Mouse (Mus musculus): ENCODE measurements at regions not wholly inside any gene's neighbourhood (a gene's known extent, or its start where the extent isn't known, plus 50 kb on each side); places are given as distances from the start of the nearest gene placed in this dataset.
A peak's percentile ranks its signal among the peaks of the same experiment; 100 is the strongest.

DNA sequence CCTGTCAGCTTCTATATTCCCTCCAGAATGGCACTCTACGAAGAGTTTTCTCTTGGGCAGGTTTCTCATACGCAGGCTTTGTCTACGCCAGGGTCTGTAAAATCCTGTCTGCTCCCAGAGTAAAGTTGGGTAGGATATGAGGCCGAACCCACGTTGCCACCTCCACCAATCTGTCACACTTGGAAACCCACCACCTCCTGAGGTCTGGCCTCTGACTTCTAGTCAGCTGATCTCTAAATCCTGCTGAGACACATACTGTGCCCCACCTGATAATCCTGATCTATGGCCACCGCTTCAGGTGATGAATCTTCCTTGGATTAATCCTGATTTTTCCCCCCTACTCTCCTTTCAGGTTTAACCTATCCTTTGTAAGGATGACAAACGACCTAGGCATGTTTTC lies 529.2 kb upstream of the Adam5 start:
- intact Hi-C loops (cut with DNase I), result no loop called here
- no peak for DNase-seq (ENCODE audit: extremely low spot score in 1 of 2, low spot score in 2 of 2)

GRCm38 (mm10) chr8:25348003-25348683 lies 524.0 kb upstream of the Adam5 start:
- intact Hi-C loops (cut with DNase I), result no loop called here
- DNase-seq (ENCODE audit: extremely low spot score in 1 of 2, low spot score in 2 of 2), result no peak

DNA sequence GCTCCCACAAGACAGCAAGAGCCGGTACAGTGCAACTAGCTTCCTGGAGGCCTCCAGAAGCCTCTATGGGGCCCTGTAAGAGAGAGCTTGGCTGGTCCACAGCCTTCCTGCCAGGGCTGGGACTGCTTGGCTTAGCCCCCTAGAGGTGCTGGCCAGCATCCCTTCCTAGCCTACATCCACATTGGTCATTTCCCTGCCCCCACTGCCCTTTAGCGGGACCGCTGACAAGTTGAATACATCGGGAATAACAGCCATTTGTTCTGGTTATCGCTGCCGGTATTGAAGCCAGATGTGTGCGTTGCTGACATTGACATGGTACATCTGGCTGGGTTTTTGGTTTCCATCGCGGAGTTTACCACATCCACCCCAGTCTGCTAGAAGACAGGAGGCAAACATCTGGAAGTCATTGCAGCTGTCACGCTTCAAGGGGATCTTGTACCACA lies 519.0 kb upstream of the Adam5 start:
- intact Hi-C loops (cut with DNase I), result no loop called here
- DNase-seq (ENCODE audit: extremely low spot score in 1 of 2, low spot score in 2 of 2), result no peak

DNA sequence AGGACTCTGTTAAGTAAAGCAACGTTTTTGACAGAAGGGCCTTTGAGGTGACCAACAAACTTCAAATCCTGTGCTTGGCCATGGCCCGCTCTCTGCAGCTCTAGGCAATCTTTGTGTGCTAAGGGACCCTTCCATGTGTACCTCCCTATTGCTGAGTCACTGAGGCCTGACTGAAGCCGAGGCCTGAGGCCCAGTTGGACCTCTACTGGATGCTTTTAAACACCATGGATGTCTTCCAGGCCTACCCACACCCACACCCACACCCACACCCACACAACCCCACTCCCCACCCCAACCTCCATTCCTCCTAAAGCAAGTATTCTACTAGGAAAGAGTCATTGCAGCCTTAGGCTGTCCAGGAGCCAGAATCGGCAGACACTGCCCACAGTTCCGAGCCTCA lies 518.3 kb upstream of the Adam5 start:
- intact Hi-C loops (cut with DNase I), result no loop called here
- no peak for DNase-seq (ENCODE audit: extremely low spot score in 1 of 2, low spot score in 2 of 2)

DNA sequence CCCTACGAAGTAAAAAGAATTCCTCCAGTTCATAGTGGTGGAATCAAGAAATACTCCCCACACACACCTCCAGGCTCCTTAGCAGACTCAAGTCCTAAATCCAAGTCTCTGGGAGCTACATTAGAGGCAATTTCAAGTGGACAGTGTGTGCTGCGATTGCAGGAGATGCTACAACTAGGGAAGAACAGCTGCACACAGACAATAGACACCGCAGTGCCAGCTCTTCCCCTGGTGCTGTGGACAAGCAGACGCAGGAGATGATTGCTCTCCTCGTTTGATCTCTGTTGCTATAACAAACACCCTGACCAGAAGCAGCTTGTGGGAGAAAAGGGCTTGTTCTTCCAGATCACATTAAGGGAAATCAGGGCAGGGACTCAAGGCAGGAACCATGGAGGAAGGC lies 517.1 kb upstream of the Adam5 start:
- intact Hi-C loops (cut with DNase I), result no loop called here
- DNase-seq (ENCODE audit: extremely low spot score in 1 of 2, low spot score in 2 of 2), result no peak

GRCm38 (mm10) chr8:25340729-25341128 lies 516.6 kb upstream of the Adam5 start:
- intact Hi-C loops (cut with DNase I), result no loop called here
- DNase-seq (ENCODE audit: extremely low spot score in 1 of 2, low spot score in 2 of 2), result no peak

DNA sequence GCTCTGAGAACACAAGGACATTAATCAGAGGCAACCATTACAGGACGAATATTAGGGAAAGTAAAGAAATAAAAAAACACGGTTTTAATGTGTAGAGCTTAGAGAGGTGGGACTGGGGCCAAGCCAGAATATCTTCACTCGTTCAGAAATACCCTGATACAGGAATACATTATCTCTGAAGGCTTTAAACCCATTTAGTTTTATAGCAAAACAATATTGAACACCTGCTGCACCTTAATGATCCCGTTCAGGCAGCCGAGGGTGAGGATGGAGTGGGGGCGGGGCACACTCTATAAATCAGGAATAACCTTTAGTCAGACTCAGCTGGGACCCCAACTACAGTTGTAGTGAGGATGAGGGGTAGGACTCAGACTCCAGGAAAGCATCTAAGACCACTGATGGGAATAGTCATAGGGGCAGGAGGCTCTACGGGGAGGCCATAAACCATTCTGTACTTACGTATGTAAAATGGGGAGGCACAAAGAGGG lies 508.0 kb upstream of the Adam5 start:
- intact Hi-C loops (cut with DNase I), result no loop called here
- no peak for DNase-seq (ENCODE audit: extremely low spot score in 1 of 2, low spot score in 2 of 2)

DNA sequence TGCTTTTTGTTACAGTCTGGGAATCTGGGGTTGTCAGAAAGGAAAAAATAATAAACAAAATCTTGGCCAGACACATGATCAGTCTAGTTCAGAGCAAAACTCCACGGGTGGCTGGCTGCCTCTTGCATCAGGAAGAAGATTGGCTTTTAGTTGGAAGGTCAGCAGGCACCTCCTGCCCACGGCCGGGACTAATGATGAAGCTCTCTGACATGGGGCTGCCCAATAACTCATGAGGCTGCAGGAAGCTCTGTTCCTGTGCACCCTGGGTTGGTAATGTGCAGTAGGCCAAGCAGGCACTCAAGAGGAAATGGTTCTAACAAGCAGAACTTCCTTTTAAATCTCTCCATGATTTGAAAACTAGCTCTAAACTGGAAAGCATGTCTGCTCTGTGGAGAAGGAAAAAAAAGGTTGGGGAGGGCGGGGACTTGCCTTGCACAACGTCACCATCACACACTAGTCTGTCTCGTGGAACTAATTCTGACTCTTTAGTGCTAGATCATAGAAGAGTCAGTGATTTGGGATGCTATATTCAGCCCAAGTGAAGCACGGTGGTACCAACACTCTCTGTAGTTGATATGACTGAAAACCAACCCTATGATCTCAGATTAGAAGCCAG lies 507.1 kb upstream of the Adam5 start:
- DNase-seq (ENCODE audit: extremely low spot score in 1 of 2, low spot score in 2 of 2), result peak in 1 of 2 experiments; percentile 70
- intact Hi-C loops (cut with DNase I), result no loop called here

DNA sequence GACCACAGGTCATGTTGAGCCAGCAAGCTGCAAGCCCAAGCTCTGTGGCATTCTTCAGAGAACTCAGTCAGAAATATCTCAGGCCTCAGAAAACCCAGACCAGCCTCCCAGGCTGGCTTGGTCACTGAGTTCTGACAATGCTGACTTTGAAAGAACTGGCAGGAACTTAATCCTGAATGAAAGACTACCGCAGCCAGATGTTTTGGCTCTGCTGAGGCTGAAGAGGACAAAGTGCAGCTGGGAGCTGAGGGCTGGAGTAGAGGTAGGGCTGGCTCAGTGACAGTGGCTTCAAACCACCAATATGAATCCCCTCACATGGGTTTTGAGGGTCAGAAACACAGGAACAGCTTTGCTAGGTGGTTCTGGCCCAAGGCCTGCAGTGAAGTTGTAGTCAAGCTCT lies 505.6 kb upstream of the Adam5 start:
- intact Hi-C loops (cut with DNase I), result no loop called here
- DNase-seq (ENCODE audit: extremely low spot score in 1 of 2, low spot score in 2 of 2), result no peak

DNA sequence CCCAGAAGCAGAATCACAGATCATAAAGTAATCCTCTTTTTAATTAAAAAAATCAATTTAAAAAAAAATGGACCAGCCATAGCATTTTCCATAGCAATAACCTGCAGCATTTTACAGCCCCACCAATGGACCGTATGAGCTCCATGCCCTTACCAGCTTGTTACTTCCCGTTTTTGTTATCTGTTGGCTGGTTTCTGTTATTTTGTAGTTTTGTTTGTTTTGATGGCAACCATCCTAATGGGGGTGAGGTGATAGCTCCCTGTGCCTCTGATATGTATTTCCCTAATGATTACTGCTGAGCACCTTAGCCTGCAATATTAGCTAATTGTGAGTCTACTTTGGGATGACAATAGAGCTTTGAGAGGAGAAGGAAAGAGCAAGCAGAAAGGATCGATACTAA lies 504.1 kb upstream of the Adam5 start:
- intact Hi-C loops (cut with DNase I), result no loop called here
- no peak for DNase-seq (ENCODE audit: extremely low spot score in 1 of 2, low spot score in 2 of 2)

- intact Hi-C loops (cut with DNase I), result no loop called here
Measured at GRCm38 (mm10) chr8:25326930-25327329, 502.8 kb upstream of the Adam5 start.

DNA sequence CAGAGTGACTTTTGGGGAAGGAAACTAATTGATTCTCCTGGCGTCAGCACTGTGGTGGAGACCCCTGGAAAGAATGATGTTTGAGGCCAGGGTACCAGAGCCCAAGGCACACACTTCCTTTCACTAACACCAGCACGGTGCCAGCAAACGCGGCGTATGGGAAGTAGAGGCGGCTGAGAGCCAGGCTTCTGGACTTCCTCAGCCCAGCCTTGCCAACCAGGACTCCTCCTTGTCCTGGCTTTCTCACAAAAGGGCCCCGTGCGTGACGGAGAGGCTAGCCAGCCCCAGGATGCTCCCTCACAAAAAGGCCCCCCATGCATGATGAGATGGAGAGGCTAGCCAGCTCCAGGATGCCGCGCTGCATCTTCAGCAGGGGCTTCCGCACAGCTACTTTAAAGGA lies 502.1 kb upstream of the Adam5 start:
- intact Hi-C loops (cut with DNase I), result no loop called here
- DNase-seq (ENCODE audit: extremely low spot score in 1 of 2, low spot score in 2 of 2), result peak in 1 of 2 experiments; percentile 11

More at GRCm38 (mm10) chr8:25326930-25327329, 502.8 kb upstream of the Adam5 start:
- no peak for DNase-seq (ENCODE audit: extremely low spot score in 1 of 2, low spot score in 2 of 2)

DNA sequence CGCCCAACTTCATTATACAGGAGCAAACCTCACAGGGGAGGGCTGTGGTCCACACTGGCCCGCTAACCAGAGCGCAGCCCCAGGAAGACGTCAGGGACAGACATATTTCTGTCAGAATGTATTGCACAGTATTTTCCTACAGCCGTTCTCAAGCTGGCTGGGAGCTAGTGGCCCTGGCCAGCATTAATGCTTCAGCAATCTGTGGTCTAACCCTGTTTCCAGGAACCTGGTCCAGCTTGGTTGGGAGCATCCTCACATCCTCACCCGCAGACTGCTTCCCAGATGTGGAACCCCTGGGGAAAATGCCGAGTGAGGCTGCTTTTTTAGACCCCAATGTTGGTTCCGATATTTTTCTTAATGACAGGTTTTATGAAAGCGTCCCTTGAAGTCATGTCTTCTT lies 500.6 kb upstream of the Adam5 start:
- DNase-seq (ENCODE audit: extremely low spot score in 1 of 2, low spot score in 2 of 2), result no peak
- intact Hi-C loops (cut with DNase I), result no loop called here

DNA sequence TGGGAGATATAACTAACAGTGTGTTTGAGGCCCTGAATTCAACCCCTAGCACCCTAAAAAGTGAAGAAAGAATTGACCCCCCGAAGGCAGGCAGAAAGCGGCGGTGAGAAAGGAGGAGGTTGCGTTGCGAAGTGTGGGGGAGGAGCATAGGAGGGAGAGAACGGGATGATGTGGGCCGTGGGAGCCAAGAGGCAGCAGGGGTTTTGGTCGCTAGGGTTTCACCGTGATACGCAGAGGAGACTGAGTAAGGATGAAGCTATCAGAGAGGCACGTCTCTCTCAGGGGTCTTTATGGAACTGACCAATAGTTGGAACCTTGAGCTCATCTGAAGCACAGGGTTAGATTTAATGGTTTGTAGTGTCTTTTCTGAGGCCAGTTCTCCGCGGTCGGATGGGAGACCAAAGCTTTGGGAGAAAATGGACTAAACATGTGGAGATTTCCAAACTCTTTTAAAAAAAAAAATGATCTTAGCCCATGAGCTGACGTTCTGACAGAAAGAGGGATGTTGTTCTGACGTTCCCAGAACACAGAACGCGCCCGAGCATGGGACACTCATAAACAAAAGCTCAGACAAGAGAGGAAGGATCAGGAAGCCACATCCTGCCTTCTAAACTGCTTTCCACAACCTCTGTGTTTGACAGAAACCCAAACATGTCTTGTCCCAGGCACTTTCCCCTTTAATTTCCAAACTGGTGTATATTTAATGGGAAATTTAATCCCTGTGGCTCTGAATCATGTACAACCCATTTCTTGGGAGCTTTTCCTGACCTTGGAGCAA lies 499.7 kb upstream of the Adam5 start:
- intact Hi-C loops (cut with DNase I), result no loop called here
- no peak for DNase-seq (ENCODE audit: extremely low spot score in 1 of 2, low spot score in 2 of 2)

GRCm38 (mm10) chr8:25316383-25316782 lies 492.2 kb upstream of the Adam5 start:
- intact Hi-C loops (cut with DNase I), result no loop called here
- no peak for DNase-seq (ENCODE audit: extremely low spot score in 1 of 2, low spot score in 2 of 2)

GRCm38 (mm10) chr8:25311811-25312533 lies 487.8 kb upstream of the Adam5 start:
- no peak for DNase-seq (ENCODE audit: extremely low spot score in 1 of 2, low spot score in 2 of 2)
- intact Hi-C loops (cut with DNase I), result no loop called here

DNA sequence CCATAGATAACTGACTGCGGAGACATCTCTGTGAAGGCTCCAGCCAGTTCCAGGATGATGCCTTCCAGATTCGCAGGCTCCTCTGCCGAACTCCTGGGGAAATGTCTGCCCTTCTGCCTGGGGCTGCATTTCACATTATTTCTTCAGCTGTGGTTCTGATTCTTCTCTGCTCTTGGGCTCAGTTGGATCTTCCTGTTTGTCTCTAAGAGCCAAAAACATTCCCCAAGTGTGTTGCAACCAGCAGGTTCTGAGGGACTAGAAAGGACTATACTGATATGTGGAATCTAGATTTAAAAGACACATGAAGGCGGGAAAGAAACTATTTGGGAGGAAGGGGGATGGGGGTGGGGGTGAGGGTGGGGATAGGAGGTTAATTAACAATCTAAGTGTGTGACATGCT lies 483.8 kb upstream of the Adam5 start:
- intact Hi-C loops (cut with DNase I), result no loop called here
- DNase-seq (ENCODE audit: extremely low spot score in 1 of 2, low spot score in 2 of 2), result no peak

DNA sequence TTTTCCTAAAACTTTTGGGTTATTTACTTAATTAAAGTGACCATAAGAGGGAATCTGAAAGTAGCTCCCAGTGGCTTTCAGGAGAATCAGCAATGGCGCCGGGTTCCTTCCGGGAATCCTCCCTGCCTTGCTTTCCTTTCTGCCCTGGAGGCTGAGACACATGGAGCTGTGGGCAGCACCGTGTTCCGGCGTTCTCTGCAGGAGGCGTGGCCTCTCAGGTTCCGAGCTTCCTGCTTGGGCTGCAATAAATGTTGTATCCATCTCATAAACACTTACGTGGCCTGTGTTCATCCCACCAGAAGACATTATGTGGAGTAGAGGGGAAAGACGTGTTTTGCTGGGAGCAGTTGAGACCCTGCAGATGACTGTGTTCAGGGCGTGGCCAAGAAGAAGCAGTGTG lies 483.3 kb upstream of the Adam5 start:
- peak in 1 of 2 experiments; percentile 34 for DNase-seq (ENCODE audit: extremely low spot score in 1 of 2, low spot score in 2 of 2)
- intact Hi-C loops (cut with DNase I), result no loop called here

DNA sequence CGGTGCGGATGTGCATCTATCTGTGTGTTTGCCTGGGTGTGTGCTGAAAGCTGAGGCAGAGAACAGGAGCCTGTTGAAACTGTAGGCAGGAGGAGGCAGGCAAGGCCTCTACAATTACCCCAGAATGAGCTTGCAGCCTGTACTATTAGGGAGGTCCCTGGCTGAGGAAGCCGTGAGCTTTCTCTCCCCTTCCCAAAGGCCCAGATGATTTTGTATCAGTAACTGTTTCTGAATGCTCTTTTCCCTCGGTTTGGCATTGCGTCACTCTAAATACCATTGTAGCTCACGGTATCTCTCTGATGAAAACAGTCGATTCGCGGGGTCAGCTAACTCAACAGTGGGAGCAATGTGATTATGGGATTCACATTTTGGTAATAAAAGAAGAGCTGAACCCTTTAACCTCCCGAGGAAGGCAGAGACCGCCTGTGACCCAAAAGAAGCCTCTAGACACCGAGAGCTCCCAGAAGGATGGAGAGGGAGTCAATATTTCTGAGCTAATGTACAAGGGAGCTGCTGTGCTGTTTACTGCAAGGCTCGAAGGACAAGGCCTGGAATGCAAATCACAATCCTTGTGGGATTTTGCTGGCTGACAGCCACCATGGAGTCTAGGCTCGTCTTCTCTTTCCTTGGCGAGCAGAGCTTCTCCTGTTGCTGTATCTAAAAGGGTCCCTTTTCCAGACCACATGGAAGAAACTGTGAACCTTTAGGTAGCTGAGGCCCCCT lies 482.8 kb upstream of the Adam5 start:
- intact Hi-C loops (cut with DNase I), result no loop called here
- DNase-seq (ENCODE audit: extremely low spot score in 1 of 2, low spot score in 2 of 2), result no peak

Data from left cerebral cortex, postnatal 10 days (tissue).